Mouse (Mus musculus): Measurements from ENCODE around the gene Fgf8. TPM values are rescaled to one million over a fixed set of nuclear protein-coding genes. Genes with fewer than 3 reads are reported as not detected.
A peak's percentile ranks its signal among the peaks of the same experiment; 100 is the strongest.

The Fgf8 gene
- polyA plus RNA-seq, 1 experiment from 2014 or later, result 3.5 TPM

DNA sequence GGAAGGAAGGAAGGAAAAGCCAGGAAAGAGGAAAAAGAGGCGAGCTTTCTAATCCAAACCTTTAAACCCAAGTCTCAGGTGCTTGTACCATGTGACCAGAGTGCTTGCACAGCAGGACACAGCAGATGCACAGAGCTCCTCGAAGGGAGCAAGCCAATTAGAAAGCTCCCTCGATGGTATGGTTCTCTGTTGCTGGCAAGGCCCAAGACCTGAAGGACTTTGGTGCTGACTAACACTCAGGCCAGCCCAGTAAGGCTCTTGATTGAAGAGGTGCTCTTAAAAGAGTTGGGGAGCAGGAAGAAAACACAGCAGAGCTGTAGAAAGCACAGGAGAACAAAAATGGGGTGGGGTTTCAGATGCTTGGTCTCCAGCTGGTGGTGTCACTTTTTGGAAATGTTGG lies 34.0 kb downstream of the Fgf8 start:
- ATAC-seq (ENCODE audit: low FRiP score, low read depth), result no peak
- H3K4me3 ChIP-seq, result no peak overlapping the region
- no peak overlapping the region for H3K4me2 ChIP-seq (replicated peaks)
- no peaks in the 10 kb centered on the region for H3K36me3 ChIP-seq
- H3K9ac ChIP-seq, result no peak overlapping the region
- 0 out of 2 replicates have a peak, but pooled peaks cover 4% of the 10 kb centered on the region for H3K4me1 ChIP-seq
- 53% methylated on average over 3 of the region's 3 CpGs for WGBS
- H3K27ac ChIP-seq, result no peak overlapping the region
- H3K27me3 ChIP-seq, result no peaks in the 10 kb centered on the region
- 0 out of 2 replicates have a peak, but pooled peaks cover 3% of the 10 kb centered on the region for H3K9me3 ChIP-seq

DNA sequence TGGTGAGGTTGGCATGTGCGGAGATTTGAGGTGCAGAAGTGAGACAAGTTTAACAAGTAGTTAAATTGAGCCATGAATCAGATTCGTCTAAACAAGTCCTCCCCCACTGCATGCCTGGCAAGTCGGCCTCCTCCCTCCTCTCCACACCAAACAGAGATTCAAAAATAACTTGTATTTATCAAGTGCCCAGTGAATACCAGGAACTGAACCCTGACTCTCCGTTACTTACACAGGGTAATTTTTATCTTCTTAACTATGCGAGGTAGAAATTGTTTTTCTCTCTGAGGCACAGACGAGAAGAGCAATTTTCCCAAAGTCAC lies 46.5 kb downstream of the Fgf8 start:
- Histone ChIP-seq H3K27me3 (no peaks in the 10 kb centered on the region; the same call in 1 of the 2 replicates), H3K27ac (no peak overlapping the region), H3K9ac (no peak overlapping the region), H3K4me2 (replicated peaks) (peak overlapping the region; percentile 23; the same call in 1 of the 2 replicates), H3K4me1 (peaks cover 8% of the 10 kb centered on the region; the same call in 1 of the 2 replicates), H3K9me3 (no peaks in the 10 kb centered on the region), H3K36me3 (no peaks in the 10 kb centered on the region), H3K4me3 (no peak overlapping the region)
- ATAC-seq (ENCODE audit: low FRiP score, low read depth), result no peak
- 43% methylated on average over 6 of the region's 6 CpGs for WGBS

DNA sequence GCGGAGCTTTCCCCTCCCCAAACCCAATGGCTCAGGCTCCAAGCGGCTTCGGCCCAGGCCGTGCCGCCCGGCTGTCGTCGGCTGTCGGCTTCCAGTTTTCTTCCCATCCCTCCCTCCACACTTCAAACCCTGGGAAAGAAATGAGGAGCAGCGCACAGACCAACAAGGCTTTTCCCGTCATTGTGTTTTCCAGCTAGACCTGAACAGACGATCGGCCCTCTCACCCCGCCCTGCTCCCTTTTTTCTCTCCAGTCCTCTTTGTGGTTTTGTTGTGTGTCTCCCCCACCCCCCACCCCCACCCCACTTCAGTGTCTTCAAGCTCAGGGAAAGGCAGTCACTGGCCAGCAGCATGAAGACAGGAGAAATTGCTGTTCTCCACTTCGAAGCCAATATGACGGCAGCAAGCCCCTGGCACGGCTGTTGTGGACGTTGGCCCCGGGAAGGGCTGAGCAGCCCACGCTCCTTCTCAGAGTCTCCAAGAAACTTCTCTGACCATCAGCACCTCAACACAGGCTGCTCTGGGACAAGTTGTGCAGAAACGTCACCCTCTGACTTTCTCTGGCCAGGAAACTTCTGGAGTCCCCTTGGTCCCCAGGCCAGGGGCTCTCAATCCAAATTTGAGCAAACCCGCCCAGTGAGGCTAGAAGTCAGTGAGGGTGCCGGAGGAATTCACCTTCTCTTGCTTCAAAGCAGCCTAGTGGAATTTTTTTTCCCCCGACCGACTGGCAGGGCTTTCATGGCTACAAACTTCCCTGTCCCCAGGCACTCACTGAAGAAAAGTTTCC lies 47.0 kb downstream of the Fgf8 start:
- Histone ChIP-seq H3K4me1 (peaks cover 13% of the 10 kb centered on the region; the same call in 1 of the 2 replicates), H3K4me3 (no peak overlapping the region), H3K27ac (no peak overlapping the region), H3K36me3 (no peaks in the 10 kb centered on the region), H3K27me3 (no peaks in the 10 kb centered on the region; the same call in 1 of the 2 replicates), H3K9ac (no peak overlapping the region), H3K4me2 (replicated peaks) (peak overlapping the region; percentile 23; the same call in 1 of the 2 replicates), H3K9me3 (no peaks in the 10 kb centered on the region)
- ATAC-seq (ENCODE audit: low FRiP score, low read depth), result no peak
- 45% methylated on average over 25 of the region's 25 CpGs for WGBS

DNA sequence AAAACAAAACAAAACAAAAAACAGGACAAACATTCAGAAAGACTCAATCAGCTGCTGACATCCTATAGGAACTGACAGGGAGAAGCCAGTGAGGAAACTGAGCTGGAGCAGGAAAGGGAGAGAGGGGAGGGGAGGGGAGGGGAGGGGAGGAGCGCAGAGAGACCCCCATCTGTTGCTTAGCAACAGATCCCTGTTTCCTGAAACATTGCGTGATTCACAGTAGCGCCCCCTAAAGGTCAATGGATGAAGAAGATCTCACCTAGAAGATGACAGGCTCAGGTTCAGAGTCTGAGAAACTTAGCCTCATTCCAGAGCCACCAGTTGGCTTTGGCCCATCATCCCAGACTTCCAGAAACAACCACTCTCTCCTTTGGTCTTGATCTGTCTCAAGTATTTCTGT lies 48.7 kb downstream of the Fgf8 start:
- Histone ChIP-seq H3K4me2 (replicated peaks) (no peak overlapping the region), H3K4me1 (peaks cover 16% of the 10 kb centered on the region), H3K27ac (no peak overlapping the region), H3K9ac (no peak overlapping the region), H3K27me3 (no peaks in the 10 kb centered on the region; the same call in 1 of the 2 replicates), H3K9me3 (no peaks in the 10 kb centered on the region), H3K36me3 (no peaks in the 10 kb centered on the region), H3K4me3 (no peak overlapping the region)
- WGBS, result 33% methylated on average over 3 of the region's 3 CpGs
- ATAC-seq (ENCODE audit: low FRiP score, low read depth), result no peak

DNA sequence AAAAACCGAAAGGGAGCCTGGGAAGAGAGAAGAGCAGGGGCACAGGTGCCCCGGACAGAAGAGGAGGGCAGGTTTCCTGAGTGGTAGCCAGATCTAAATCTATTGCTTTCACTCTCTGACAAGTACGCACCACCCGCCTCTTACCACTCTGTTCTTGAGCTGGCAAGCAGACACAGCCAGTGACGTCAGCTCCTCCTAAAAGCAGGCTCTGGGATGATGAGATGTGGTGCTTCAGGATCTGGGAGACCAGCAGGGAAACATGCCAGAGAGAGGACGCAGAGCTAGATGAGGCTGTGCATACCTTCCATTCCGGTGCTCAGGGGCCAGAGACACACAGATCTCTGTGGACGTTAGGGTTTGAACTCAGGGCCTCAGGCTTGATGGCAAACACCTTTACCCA lies 50.5 kb downstream of the Fgf8 start:
- H3K4me1 ChIP-seq, result peaks cover 16% of the 10 kb centered on the region
- H3K27me3 ChIP-seq, result no peaks in the 10 kb centered on the region; the same call in 1 of the 2 replicates
- no peak overlapping the region for H3K9ac ChIP-seq
- H3K36me3 ChIP-seq, result no peaks in the 10 kb centered on the region
- H3K4me2 ChIP-seq (replicated peaks), result no peak overlapping the region
- ATAC-seq (ENCODE audit: low FRiP score, low read depth), result no peak
- H3K27ac ChIP-seq, result no peak overlapping the region
- WGBS, result 88% methylated on average over 8 of the region's 8 CpGs
- H3K9me3 ChIP-seq, result no peaks in the 10 kb centered on the region
- no peak overlapping the region for H3K4me3 ChIP-seq

DNA sequence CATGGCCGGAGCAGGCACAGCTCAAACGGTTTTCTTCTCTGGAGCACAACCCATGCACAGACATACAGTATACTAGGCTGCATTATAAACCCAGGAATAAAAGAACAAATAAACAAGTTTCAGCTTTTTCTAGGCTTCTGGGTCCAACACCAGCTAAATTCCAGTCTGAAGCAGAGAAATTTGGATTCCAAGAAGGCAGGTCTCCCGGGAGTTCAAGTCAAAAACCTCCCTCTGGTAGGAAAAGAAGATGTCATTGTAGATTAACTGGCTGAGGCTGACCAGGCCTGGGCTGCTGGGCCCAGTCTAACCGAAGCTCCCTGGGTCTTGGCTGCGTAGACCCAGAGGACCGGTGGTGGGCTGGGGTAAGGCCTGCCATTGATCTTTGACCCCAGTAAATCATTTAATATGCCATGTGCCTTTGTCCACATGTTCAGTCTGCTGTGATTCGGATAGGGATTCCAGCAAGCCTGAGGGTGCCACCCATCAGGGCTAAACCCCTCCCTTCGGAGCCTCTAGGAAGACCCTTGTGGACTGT lies 51.6 kb downstream of the Fgf8 start:
- ATAC-seq (ENCODE audit: low FRiP score, low read depth), result no peak
- 0 out of 2 replicates have a peak, but pooled peaks cover 2% of the 10 kb centered on the region for H3K27me3 ChIP-seq
- no peak overlapping the region for H3K4me2 ChIP-seq (replicated peaks)
- no peak overlapping the region for H3K9ac ChIP-seq
- no peak overlapping the region; the same call in 1 of the 2 replicates for H3K27ac ChIP-seq
- H3K36me3 ChIP-seq, result no peaks in the 10 kb centered on the region
- WGBS, result 45% methylated on average over 8 of the region's 8 CpGs
- H3K4me1 ChIP-seq, result peaks cover 16% of the 10 kb centered on the region
- H3K4me3 ChIP-seq, result no peak overlapping the region
- no peaks in the 10 kb centered on the region for H3K9me3 ChIP-seq

DNA sequence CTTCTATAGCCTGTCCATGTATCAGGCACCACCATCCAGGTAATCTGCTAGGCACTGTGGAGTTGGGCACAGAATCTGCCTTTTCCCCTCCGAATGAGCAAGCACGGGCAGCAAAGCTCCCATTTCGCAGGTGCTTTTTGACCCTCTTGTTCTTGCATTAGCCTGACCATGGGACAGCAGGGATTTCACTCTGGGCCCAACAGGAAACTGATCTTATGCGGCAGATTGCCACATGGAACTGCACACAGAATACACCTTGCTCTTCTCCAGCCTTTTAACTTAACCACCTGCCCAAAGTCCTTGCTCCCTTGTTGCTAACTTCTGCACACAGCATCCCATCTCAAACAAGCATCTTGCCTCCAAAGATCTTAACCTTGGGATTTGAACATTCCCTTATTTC lies 55.7 kb downstream of the Fgf8 start:
- Histone ChIP-seq H3K27ac (no peak overlapping the region), H3K9me3 (no peaks in the 10 kb centered on the region), H3K4me1 (peaks cover 10% of the 10 kb centered on the region), H3K9ac (no peak overlapping the region), H3K27me3 (0 out of 2 replicates have a peak, but pooled peaks cover 5% of the 10 kb centered on the region), H3K4me2 (replicated peaks) (no peak overlapping the region), H3K36me3 (no peaks in the 10 kb centered on the region), H3K4me3 (no peak overlapping the region)
- ATAC-seq (ENCODE audit: low FRiP score, low read depth), result no peak
- 65% methylated on average over 4 of the region's 4 CpGs for WGBS

Other genes with a start within 250 kb of the Fgf8 start
- 14.5 and 16.1 TPM in 2 replicates for gene Poll, start 182.4 kb downstream of the Fgf8 start, polyA plus RNA-seq (2015; fragmentation: Nextera tagmentation; extraction: Ambion mirVana)
- gene Gm17018, start 182.3 kb downstream of the Fgf8 start, polyA plus RNA-seq (2015; fragmentation: Nextera tagmentation; extraction: Ambion mirVana), result 45.0 and 47.7 TPM in 2 replicates
- 4.5 and 5.6 TPM in 2 replicates for gene Fbxw4, start 82.6 kb downstream of the Fgf8 start, polyA plus RNA-seq (2015; fragmentation: Nextera tagmentation; extraction: Ambion mirVana)
- gene Npm3, start 6.7 kb upstream of the Fgf8 start, polyA plus RNA-seq (2015; fragmentation: Nextera tagmentation; extraction: Ambion mirVana), result 15.4 and 16.8 TPM in 2 replicates
- 66.0 and 68.2 TPM in 2 replicates for gene Mgea5, start 40.9 kb upstream of the Fgf8 start, polyA plus RNA-seq (2015; fragmentation: Nextera tagmentation; extraction: Ambion mirVana)
- 0.55 and 0.70 TPM in 2 replicates for gene Kcnip2, start 73.1 kb upstream of the Fgf8 start, polyA plus RNA-seq (2015; fragmentation: Nextera tagmentation; extraction: Ambion mirVana)

Measured in limb, embryonic 13.5 days (tissue).